Mouse (Mus musculus) embryonic facial prominence, embryonic 13.5 days (tissue): ENCODE results near the gene Nln. TPM values are rescaled to one million over a fixed set of nuclear protein-coding genes. Genes with fewer than 3 reads are reported as not detected.

Experiments used
- ATAC-seq: fragments of 200-750 bp; cut with Nextera tagmentation; 2 replicates; pipeline ENCODE4 v1.8.0; 2017; ENCODE audit warnings: low read depth; ENCODE audit not compliant: insufficient number of reproducible peaks, insufficient read depth, low FRiP score, low TSS enrichment
- H3K27ac ChIP-seq: fragments of 300-500 bp; sonication (generic); 2 replicates; pipeline ENCODE4 v1.5.1; 2015; ENCODE audit warnings: moderate library complexity, mild to moderate bottlenecking, inconsistent platforms
- H3K27me3 ChIP-seq: fragments of 300-500 bp; sonication (generic); 2 replicates; pipeline ENCODE4 v1.6.1; 2015; ENCODE audit warnings: mild to moderate bottlenecking, inconsistent platforms
- H3K36me3 ChIP-seq: fragments of 300-500 bp; sonication (generic); 2 replicates; pipeline ENCODE4 v1.6.1; 2015; ENCODE audit warnings: mild to moderate bottlenecking, inconsistent platforms
- H3K4me1 ChIP-seq: fragments of 300-500 bp; sonication (generic); 2 replicates; pipeline ENCODE4 v1.6.1; 2015; ENCODE audit warnings: inconsistent platforms
- H3K4me2 ChIP-seq: fragments of 300-500 bp; sonication (generic); 2 replicates; pipeline ENCODE4 v1.6.1; 2015; ENCODE audit warnings: moderate library complexity, mild to moderate bottlenecking, inconsistent platforms
- H3K4me3 ChIP-seq: fragments of 300-500 bp; sonication (generic); 2 replicates; pipeline ENCODE4 v1.5.1; 2015; ENCODE audit warnings: mild to moderate bottlenecking, inconsistent platforms
- H3K9ac ChIP-seq: fragments of 300-500 bp; sonication (generic); 2 replicates; pipeline ENCODE4 v1.6.1; 2015; ENCODE audit warnings: mild to moderate bottlenecking, inconsistent platforms
- H3K9me3 ChIP-seq: fragments of 300-500 bp; sonication (generic); 2 replicates; pipeline ENCODE4 v1.6.1; 2016; ENCODE audit warnings: inconsistent platforms
- WGBS: fragments of 180-500 bp; shearing (Covaris S2); methylation state at CpG from one replicate; pipeline ENCODE4 v1.1.7; 2015; ENCODE audit warnings: mixed read lengths; 5-methylcytosine and 5-hydroxymethylcytosine counted together
- polyA plus RNA-seq: library from polyadenylated mRNA; unstranded; fragments of >200 nt; fragmentation: Nextera tagmentation; extraction: Ambion mirVana; gene quantifications from 2 replicates; pipeline ENCODE4 v1.2.1, GENCODE M21; 2015

Nln gene
- polyA plus RNA-seq, 1 experiment from 2014 or later: 13.0 TPM

DNA sequence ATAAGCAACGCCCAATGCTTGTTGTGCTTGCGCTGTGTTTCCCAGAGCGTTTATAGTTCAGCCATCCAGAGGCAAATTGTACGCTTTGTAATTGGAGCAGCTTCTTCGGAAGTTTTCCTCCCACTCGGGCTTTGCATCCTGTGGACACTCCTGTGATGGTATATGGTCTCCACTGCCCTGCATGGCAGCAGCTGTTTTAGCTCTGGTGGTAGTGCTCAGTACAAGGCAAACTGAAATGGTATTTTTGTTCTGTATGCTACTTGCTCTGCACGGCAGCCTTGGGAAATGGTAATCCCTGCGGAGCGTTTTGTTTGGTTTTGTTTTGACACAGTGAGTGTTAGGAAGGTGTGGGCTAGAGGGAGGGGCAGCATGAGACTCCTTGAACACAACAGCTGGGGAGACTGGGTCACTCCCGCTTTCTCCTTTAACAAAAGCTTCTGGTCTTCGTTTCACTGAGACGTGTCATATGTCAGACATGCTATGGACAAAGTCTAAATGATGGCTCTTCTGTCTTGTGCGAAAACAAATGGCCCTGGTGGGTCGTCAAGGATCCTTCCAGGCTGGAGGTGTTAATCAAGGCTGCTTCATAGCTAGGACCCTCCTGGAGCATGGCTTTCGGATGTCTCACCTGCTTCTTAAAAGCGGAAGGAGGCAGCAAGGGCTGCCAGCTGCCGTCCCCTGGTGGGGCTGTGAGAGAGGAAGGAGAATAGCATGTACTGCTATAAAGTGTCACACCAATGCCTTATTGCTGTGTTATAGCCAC is 12.8 kb upstream of the Nln start:
- no peak for ATAC-seq
- Histone ChIP-seq H3K9ac (no peak overlapping the region), H3K4me3 (no peak overlapping the region), H3K27me3 (no peaks in the 10 kb centered on the region), H3K9me3 (no peaks in the 10 kb centered on the region), H3K36me3 (peaks cover 28% of the 10 kb centered on the region), H3K4me2 (no peak overlapping the region), H3K27ac (no peak overlapping the region), H3K4me1 (no peaks in the 10 kb centered on the region)
- 61% methylated on average over 17 of the region's 17 CpGs for WGBS

DNA sequence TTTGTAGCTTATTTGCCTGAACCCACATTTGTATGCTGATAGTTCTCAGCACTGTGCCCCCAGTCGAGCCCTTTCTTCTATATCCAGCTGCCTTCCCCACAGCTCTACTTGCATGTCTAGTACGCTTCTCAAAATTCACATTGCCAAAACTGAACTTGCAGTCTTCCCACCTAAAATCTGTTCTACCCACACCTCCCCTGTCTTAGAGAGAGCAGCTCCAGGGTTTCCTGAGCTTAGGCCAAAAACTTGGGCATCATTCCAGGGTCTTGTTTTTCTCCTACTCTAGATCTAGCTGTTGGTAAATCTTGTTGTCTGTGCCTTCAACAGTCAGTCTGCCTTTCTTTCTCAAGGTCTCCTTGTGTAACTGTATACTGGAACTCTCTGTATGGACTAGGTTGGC is 5.4 kb upstream of the Nln start:
- peaks cover 3% of the 10 kb centered on the region; the same call in 1 of the 2 replicates for H3K9me3 ChIP-seq
- H3K27ac ChIP-seq: no peak overlapping the region
- no peaks in the 10 kb centered on the region for H3K27me3 ChIP-seq
- peaks cover 25% of the 10 kb centered on the region for H3K4me1 ChIP-seq
- WGBS: 93% methylated on average over 2 of the region's 2 CpGs
- H3K4me3 ChIP-seq: no peak overlapping the region
- H3K36me3 ChIP-seq: peaks cover 23% of the 10 kb centered on the region
- H3K4me2 ChIP-seq: no peak overlapping the region
- ATAC-seq: no peak
- H3K9ac ChIP-seq: no peak overlapping the region

DNA sequence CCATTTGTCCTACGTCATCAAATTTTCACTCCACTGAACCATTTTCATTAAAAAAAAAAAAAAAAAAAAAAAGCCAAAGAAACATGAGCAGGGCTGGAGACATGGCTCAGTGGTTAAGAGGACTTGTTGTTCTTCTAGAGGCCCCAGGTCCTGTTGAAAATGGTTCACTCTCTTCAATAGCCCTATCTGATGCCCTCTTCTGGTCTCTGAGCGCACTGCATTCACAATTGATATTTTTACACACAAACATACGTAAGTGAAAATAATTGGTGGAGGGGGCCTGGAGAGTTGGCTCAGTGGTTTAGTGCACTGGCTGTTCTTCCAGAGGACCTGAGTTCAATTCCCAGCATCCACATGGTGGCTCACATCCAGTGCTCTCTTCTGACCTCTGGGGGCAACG is 4.4 kb upstream of the Nln start:
- Histone ChIP-seq H3K4me3 (no peak overlapping the region), H3K4me1 (peaks cover 25% of the 10 kb centered on the region), H3K27ac (no peak overlapping the region), H3K36me3 (peaks cover 18% of the 10 kb centered on the region), H3K4me2 (no peak overlapping the region), H3K27me3 (no peaks in the 10 kb centered on the region), H3K9ac (no peak overlapping the region), H3K9me3 (peaks cover 3% of the 10 kb centered on the region; the same call in 1 of the 2 replicates)
- ATAC-seq: no peak
- 90% methylated on average over 4 of the region's 4 CpGs for WGBS

DNA sequence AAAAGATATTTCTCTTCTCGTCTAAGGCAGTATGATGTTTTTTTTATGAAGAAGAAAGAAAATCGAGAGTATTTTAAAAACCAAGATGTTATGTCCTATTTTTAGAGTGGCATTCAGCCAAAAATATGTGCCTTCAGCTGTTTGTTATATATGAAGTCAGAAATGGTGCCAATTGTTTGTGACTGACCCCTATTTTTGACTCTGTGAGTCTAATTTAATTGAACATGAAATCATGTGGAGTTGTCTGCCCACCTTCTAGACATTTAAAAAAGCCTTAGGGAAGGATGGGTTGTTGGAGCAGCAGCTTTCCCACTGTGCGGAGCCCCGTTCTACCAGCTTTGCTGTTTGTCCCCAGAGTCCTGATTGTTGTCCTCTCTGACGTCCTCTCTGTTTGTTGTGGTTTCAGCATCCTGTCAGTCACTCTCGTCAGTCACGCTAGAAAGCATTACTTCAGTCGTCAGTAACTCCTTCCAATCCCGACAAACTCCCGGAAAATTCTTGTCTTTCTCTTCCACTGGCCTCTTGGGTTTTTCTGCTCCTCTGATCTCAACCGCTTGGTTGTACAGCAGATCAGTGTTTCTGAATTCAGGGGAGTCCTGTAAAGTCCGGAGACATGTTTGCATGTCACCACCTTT is 3.0 kb upstream of the Nln start:
- H3K27ac ChIP-seq: no peak overlapping the region
- peaks cover 14% of the 10 kb centered on the region; the same call in 1 of the 2 replicates for H3K36me3 ChIP-seq
- no peak for ATAC-seq
- WGBS: 17% methylated on average over 12 of the region's 12 CpGs
- peaks cover 25% of the 10 kb centered on the region for H3K4me1 ChIP-seq
- H3K4me3 ChIP-seq: no peak overlapping the region
- peak overlapping the region; percentile 27 for H3K4me2 ChIP-seq
- H3K27me3 ChIP-seq: no peaks in the 10 kb centered on the region
- H3K9ac ChIP-seq: no peak overlapping the region
- H3K9me3 ChIP-seq: peaks cover 3% of the 10 kb centered on the region; the same call in 1 of the 2 replicates

DNA sequence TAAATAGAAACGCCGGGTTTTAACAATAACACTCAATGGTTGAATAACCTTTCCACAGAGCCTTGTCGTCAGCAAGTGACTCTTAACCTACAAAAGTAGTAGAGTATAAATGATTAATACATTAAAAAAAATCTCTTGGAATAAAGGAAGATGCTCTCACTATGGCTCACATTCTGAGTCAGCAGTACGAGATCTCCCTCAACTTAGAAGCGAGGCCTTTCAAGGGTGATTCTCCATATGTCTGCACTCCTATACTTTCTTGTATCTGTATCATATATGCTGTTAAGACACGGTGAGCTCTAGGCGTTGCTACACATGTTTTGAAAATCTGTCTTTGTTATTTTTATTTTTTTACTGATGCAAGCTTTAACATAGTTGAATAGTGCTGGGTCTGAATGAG is 1.1 kb upstream of the Nln start:
- WGBS: 45% methylated on average over 7 of the region's 7 CpGs
- peak overlapping the region; percentile 74; the same call in 1 of the 2 replicates for H3K9ac ChIP-seq

DNA sequence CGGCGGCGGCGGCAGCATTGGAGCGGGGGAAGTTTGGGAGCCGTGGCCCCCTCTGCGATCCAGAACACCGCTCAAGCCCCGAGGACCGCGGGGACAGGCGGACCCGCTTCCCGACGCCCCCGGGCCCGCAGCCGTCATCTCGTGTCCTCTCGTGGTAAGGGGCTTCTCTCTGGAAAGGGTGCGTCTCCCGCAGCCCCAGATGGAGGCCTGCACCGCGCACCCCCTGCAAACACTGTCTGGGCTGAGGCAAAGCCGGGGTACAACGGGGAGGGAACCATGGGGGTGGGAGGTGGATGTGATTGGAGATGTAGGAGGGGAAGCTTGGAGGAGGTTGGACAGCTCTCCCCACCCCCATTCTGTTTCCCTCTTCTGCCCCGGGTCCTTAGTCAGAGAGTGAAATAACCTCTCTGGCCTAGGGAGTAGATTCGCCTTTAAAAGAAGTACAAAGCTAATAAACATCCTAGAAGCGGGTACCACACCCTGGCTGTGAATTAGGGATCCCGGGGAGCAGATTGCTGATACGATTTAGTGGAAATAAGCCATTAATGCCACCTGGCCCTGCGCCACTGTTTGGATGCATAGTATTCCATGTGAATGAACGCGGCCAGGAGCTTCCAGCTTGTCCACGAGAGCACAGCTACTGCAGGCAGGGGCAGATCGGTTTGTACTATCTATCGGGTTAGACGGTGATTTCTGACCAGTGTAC is 555 bp upstream of the Nln start:
- Histone ChIP-seq H3K4me1 (peaks cover 25% of the 10 kb centered on the region), H3K4me3 (peak overlapping the region; percentile 82), H3K36me3 (peaks cover 3% of the 10 kb centered on the region; the same call in 1 of the 2 replicates), H3K27ac (peak overlapping the region; percentile 13; the same call in 1 of the 2 replicates), H3K4me2 (peak overlapping the region; percentile 85), H3K9me3 (peaks cover 3% of the 10 kb centered on the region; the same call in 1 of the 2 replicates), H3K9ac (peak overlapping the region; percentile 74), H3K27me3 (no peaks in the 10 kb centered on the region)
- 2% methylated on average over 38 of the region's 38 CpGs for WGBS
- peak; percentile 63 for ATAC-seq

More for the DNA sequence above, 1.1 kb upstream of the Nln start:
- Histone ChIP-seq H3K4me3 (peak overlapping the region; percentile 82), H3K9me3 (peaks cover 3% of the 10 kb centered on the region; the same call in 1 of the 2 replicates), H3K36me3 (peaks cover 4% of the 10 kb centered on the region; the same call in 1 of the 2 replicates), H3K4me2 (peak overlapping the region; percentile 85), H3K27me3 (no peaks in the 10 kb centered on the region), H3K4me1 (peaks cover 25% of the 10 kb centered on the region), H3K27ac (no peak overlapping the region)
- no peak for ATAC-seq

DNA sequence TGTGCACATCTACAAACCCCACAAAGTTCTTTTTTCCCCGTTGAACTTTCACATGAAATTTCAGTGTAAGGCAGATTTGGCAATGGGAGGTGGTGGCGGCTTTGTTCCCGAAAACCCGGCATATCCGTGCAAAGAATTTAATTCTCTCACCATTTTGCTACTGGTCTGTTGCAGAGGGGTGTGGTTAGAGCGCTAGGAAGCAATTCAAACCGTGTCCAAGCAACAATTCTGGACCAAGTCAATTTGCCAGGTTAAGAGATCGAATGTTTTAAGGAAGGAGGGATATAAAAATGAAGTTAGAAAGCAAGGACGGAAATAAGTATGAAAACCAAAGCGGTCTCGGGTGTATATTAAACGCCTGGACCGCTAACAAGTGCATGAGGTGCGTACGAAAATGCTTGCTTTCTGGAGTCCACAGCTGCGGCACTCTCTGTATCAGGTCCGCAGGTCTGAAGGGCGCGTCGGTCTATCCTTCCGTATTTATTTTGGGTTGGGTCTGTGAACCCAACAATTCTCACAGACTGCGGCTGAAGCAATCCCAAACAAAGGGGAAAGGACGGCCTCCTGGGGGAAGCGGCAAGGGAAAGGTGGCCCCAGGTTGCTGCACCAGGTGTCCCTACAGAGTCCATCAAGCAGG is 645 bp downstream of the Nln start:
- WGBS: 2% methylated on average over 24 of the region's 24 CpGs
- Histone ChIP-seq H3K9ac (peak overlapping the region; percentile 75), H3K9me3 (peaks cover 11% of the 10 kb centered on the region), H3K4me2 (peak overlapping the region; percentile 85), H3K4me1 (peaks cover 25% of the 10 kb centered on the region), H3K4me3 (peak overlapping the region; percentile 82), H3K27ac (0 out of 2 replicates have a peak overlapping the region, but pooled peaks have one; percentile 7), H3K36me3 (peaks cover 4% of the 10 kb centered on the region; the same call in 1 of the 2 replicates), H3K27me3 (no peaks in the 10 kb centered on the region)
- ATAC-seq: 0 out of 2 replicates have a peak, but pooled peaks have one; percentile 0

DNA sequence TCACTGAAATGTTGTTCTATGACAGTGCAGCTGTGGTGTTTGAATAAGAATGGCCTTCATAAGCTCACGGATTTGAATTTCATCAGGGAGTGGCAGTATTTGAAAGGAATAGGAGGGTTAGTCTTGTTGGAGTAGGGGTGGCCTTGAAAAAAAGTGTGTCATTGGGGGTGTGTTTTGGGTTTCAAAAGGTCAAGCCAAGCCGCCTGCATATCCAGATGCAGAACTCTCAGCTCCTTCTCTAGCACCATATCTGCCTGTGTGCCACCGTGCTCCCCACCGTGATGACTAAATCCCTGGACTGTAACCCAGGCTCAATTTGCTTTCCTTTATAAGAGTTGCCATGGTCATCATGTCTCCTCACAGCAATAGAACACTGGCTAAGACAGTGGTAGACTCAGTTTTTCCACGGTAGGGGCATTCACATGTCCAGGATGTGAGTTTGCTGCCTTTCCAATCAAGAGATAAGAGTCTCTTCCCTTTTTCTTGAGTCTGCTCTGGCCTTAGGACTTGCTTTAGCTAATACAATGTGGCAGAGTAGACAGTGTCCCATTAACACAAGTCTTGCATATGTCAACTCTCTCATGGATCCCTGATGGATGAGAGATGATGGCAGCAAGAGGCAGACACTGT is 7.7 kb downstream of the Nln start:
- H3K27me3 ChIP-seq: no peaks in the 10 kb centered on the region
- H3K4me3 ChIP-seq: no peak overlapping the region
- H3K36me3 ChIP-seq: peaks cover 8% of the 10 kb centered on the region; the same call in 1 of the 2 replicates
- H3K4me2 ChIP-seq: no peak overlapping the region
- ATAC-seq: no peak
- H3K9me3 ChIP-seq: peaks cover 10% of the 10 kb centered on the region
- 81% methylated on average over 5 of the region's 5 CpGs for WGBS
- no peak overlapping the region for H3K9ac ChIP-seq
- H3K27ac ChIP-seq: no peak overlapping the region
- H3K4me1 ChIP-seq: no peaks in the 10 kb centered on the region

DNA sequence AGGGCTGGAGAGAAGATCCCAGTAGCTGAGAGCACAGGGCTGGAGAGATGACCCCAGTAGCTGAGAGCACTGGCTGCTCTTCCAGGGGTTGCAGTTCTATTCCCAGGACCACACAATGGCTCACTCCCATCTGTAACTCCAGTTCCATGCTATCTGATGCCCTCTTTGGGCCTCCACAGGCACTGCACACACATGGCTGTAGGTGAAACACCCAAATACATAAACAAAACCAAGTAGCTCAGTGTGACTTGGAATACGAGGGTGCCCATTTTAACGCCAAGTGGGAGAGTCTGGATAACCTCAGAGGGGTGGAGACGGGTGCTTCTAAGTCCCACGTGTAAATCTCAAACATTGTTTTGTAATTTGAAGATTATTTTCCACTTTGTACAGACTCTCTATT is 9.0 kb downstream of the Nln start:
- H3K4me2 ChIP-seq: no peak overlapping the region
- no peak for ATAC-seq
- H3K9ac ChIP-seq: no peak overlapping the region
- peaks cover 8% of the 10 kb centered on the region; the same call in 1 of the 2 replicates for H3K36me3 ChIP-seq
- 84% methylated on average over 4 of the region's 4 CpGs for WGBS
- no peak overlapping the region for H3K4me3 ChIP-seq
- no peak overlapping the region for H3K27ac ChIP-seq
- H3K4me1 ChIP-seq: no peaks in the 10 kb centered on the region
- H3K27me3 ChIP-seq: no peaks in the 10 kb centered on the region
- peaks cover 10% of the 10 kb centered on the region for H3K9me3 ChIP-seq

DNA sequence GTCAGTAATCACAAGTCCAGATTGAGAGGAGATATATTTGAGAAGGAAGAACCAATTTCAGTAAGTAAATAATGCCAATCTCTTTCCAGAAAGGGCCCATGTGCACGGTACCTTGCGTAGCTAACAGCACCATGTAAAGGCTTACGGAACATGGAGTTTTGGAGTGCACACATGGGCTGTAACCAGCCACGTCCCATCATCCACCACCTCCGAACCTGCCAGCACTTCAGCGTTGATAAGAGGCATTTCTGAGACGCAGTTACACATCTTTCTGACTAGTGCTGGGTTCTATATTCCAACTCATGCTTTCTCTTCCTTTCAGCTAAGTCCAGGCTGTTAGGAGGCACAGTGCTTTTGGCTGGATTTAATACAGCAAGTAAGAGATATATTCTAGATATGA is 12.2 kb downstream of the Nln start:
- no peak overlapping the region for H3K4me3 ChIP-seq
- H3K36me3 ChIP-seq: 0 out of 2 replicates have a peak, but pooled peaks cover 5% of the 10 kb centered on the region
- 93% methylated on average over 7 of the region's 7 CpGs for WGBS
- no peaks in the 10 kb centered on the region for H3K9me3 ChIP-seq
- 0 out of 2 replicates have a peak, but pooled peaks cover 5% of the 10 kb centered on the region for H3K4me1 ChIP-seq
- H3K27ac ChIP-seq: no peak overlapping the region
- no peak for ATAC-seq
- H3K27me3 ChIP-seq: no peaks in the 10 kb centered on the region
- no peak overlapping the region for H3K4me2 ChIP-seq
- no peak overlapping the region for H3K9ac ChIP-seq
